Mouse (Mus musculus) forebrain, postnatal 0 days (tissue): ENCODE measurements around the gene Naaladl2. TPM values are rescaled to one million over a fixed set of nuclear protein-coding genes. Genes with fewer than 3 reads are reported as not detected.

Experiments used
- ATAC-seq: fragments of 200-750 bp; cut with Nextera tagmentation; 2 replicates; pipeline ENCODE4 v1.8.0; 2017; ENCODE audit warnings: mild to moderate bottlenecking, moderate library complexity
- DNase-seq: peaks from one replicate; pipeline ENCODE4 v3.0.0-alpha.2; 2015
- H3K27ac ChIP-seq: fragments of 300-500 bp; sonication (generic); 2 replicates; pipeline ENCODE4 v1.5.1; 2014; ENCODE audit warnings: low read depth, mild to moderate bottlenecking, antibody characterized with exemption, low read length, moderate library complexity, mixed read lengths
- H3K27me3 ChIP-seq: fragments of 300-500 bp; sonication (generic); 2 replicates; pipeline ENCODE4 v1.6.1; 2014; ENCODE audit warnings: mild to moderate bottlenecking, low read length, mixed read lengths; ENCODE audit not compliant: insufficient read depth
- H3K36me3 ChIP-seq: fragments of 300-500 bp; sonication (generic); 2 replicates; pipeline ENCODE4 v1.6.1; 2014; ENCODE audit warnings: mild to moderate bottlenecking, moderate library complexity; ENCODE audit not compliant: insufficient read depth
- H3K4me1 ChIP-seq: fragments of 300-500 bp; sonication (generic); 2 replicates; pipeline ENCODE4 v1.6.1; 2014; ENCODE audit warnings: antibody characterized with exemption; ENCODE audit not compliant: insufficient read depth
- H3K4me2 ChIP-seq: fragments of 300-500 bp; sonication (generic); 2 replicates; pipeline ENCODE4 v1.6.1; 2014; ENCODE audit warnings: low read depth, mild to moderate bottlenecking, moderate library complexity
- H3K4me3 ChIP-seq: fragments of 300-500 bp; sonication (generic); 2 replicates; pipeline ENCODE4 v1.5.1; 2014; ENCODE audit warnings: low read depth, low read length, mixed read lengths
- H3K9ac ChIP-seq: fragments of 300-500 bp; sonication (generic); 2 replicates; pipeline ENCODE4 v1.6.1; 2014; ENCODE audit warnings: mild to moderate bottlenecking
- H3K9me3 ChIP-seq: fragments of 300-500 bp; sonication (generic); 2 replicates; pipeline ENCODE4 v1.6.1; 2016; ENCODE audit warnings: low read length
- CTCF ChIP-seq: sonication (generic); IDR thresholded peaks from 2 replicates; pipeline ENCODE4 v1.5.1; 2016; ENCODE audit warnings: antibody characterized with exemption, control low read depth, low read depth
- WGBS: fragments of 180-500 bp; shearing (Covaris S2); extraction: QIAGEN DNeasy Blood & Tissue Kit; methylation state at CpG from one replicate; pipeline ENCODE4 v1.1.7; 2014; 5-methylcytosine and 5-hydroxymethylcytosine counted together
- polyA plus RNA-seq: library from polyadenylated mRNA; unstranded; fragments of >200 nt; fragmentation: Nextera tagmentation; extraction: Ambion mirVana; gene quantifications from 2 replicates; pipeline ENCODE4 v1.2.1, GENCODE M21; 2015
- total RNA-seq: library from RNA; depleted of rRNA; stranded (reverse); fragments of >200 nt; gene quantifications from 2 replicates; pipeline ENCODE4 v1.2.3, GENCODE M21; 2014; rRNA removed

The Naaladl2 gene
- total RNA-seq (0.62 and 1.4 TPM in 2 replicates), polyA plus RNA-seq (0.45 and 0.65 TPM in 2 replicates)

- Histone ChIP-seq H3K9me3 (no peaks in the 10 kb centered on the region), H3K4me2 (peak within 1 kb of the TSS; percentile 75), H3K27ac (peak within 1 kb of the TSS; percentile 83), H3K4me3 (peak within 1 kb of the TSS; percentile 77), H3K9ac (peak within 1 kb of the TSS; percentile 82), H3K27me3 (no peaks in the 10 kb centered on the region), H3K4me1 (0 out of 2 replicates have a peak, but pooled peaks cover 5% of the 10 kb centered on the region), H3K36me3 (no peaks in the 10 kb centered on the region)
- DNase-seq (peak; percentile 79), ATAC-seq (peak; percentile 94)
- under 1% methylated on average over 86 of the region's 93 CpGs for WGBS
- peak; percentile 39 for TF ChIP-seq CTCF
Observed at GRCm38 (mm10) chr3:25143555-25144311, at the start of gene Naaladl2. TSS of gene Naaladl2 (minus strand) at chr3:25144261.

DNA sequence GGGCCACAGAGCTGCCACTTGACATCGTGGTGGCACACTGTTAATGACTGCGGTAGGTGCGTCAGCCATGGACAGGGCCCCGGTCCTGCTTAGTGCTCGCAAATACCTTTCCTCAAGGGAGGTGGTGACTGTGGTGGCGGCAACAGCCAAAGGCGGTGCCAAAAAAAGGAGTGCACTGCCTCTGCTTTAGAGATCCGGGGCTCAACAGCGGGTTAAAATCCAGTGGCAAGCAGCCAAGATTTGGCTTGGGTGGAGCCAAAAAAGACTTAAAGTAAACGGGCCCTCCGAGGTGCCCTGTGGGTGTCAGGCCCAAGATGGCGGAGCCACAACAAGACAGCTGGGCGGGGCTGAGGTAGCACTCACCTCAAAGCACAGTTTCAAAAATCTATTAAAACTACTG is 7.7 kb upstream of the Naaladl2 start:
- no peak for ATAC-seq
- 93% methylated on average over 13 of the region's 13 CpGs for WGBS
- Histone ChIP-seq H3K27ac (no peak overlapping the region), H3K4me2 (no peak overlapping the region), H3K4me1 (no peaks in the 10 kb centered on the region), H3K27me3 (no peaks in the 10 kb centered on the region), H3K9ac (no peak overlapping the region), H3K36me3 (no peaks in the 10 kb centered on the region), H3K4me3 (no peak overlapping the region), H3K9me3 (peaks cover 7% of the 10 kb centered on the region)
- DNase-seq = no peak
- TF ChIP-seq CTCF = no peak

DNA sequence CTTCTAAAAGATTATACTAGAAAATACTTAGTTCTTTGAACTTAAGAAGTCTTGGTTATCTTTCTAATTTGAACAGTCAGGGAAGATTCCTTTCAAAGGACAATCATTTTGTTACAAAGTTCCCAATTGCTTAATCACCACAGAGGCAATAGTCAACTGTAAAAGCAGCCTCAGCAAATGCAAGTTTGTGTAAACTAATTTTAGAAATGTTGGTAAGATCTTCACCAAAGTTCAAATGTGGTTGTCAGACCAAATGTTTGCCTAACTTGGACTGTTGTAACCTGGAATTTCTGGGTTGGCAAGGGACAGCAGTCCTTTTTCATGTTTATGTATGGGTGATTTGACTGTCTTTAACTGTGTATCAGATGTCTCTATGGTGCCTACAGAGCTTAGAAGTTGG is 3.2 kb upstream of the Naaladl2 start:
- ATAC-seq = no peak

GRCm38 (mm10) chr3:25144961-25145697 is 1.1 kb upstream of the Naaladl2 start:
- no peak for ATAC-seq
- 0 out of 2 replicates have a peak, but pooled peaks cover 5% of the 10 kb centered on the region for H3K4me1 ChIP-seq
- H3K4me3 ChIP-seq = no peak overlapping the region
- 3% methylated on average over 8 of the region's 8 CpGs for WGBS
- peak overlapping the region; percentile 75; the same call in 1 of the 2 replicates for H3K4me2 ChIP-seq
- H3K9ac ChIP-seq = no peak overlapping the region
- peak; percentile 55 for DNase-seq
- H3K27me3 ChIP-seq = no peaks in the 10 kb centered on the region
- H3K9me3 ChIP-seq = no peaks in the 10 kb centered on the region
- peak overlapping the region; percentile 83; the same call in 1 of the 2 replicates for H3K27ac ChIP-seq
- no peak for TF ChIP-seq CTCF
- H3K36me3 ChIP-seq = no peaks in the 10 kb centered on the region

More for the DNA sequence above, 3.2 kb upstream of the Naaladl2 start:
- Histone ChIP-seq H3K4me2 (no peak overlapping the region), H3K4me3 (no peak overlapping the region), H3K27ac (no peak overlapping the region), H3K27me3 (no peaks in the 10 kb centered on the region), H3K9me3 (peaks cover 7% of the 10 kb centered on the region), H3K36me3 (no peaks in the 10 kb centered on the region), H3K9ac (no peak overlapping the region), H3K4me1 (0 out of 2 replicates have a peak, but pooled peaks cover 5% of the 10 kb centered on the region)
- no peak for DNase-seq
- no peak for TF ChIP-seq CTCF

DNA sequence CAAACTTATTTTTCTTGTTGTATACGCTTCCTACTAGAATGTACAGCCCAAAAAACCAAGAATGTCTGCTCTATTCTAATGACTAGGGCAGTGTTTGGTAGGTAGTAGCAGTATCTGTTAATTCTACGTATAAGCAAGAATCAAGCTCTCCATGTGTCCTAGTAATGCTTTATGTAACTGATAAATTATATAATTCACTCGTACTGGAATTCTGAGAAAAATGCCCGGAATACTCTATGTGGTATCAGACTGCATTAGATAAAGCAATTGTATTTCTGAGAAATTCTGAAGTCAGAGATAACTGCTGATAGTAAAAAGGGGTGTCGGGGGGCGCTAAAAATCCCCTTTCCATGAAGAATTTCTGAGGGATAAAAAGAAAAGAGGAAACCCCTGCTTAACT is 950 bp downstream of the Naaladl2 start:
- H3K9me3 ChIP-seq = no peaks in the 10 kb centered on the region
- H3K4me1 ChIP-seq = 0 out of 2 replicates have a peak, but pooled peaks cover 5% of the 10 kb centered on the region
- WGBS = 43% methylated on average over 6 of the region's 6 CpGs
- no peaks in the 10 kb centered on the region for H3K27me3 ChIP-seq
- no peak for TF ChIP-seq CTCF
- DNase-seq (peak; percentile 10), ATAC-seq (0 out of 2 replicates have a peak, but pooled peaks have one; percentile 2)
- peak overlapping the region; percentile 83 for H3K27ac ChIP-seq
- peak overlapping the region; percentile 82 for H3K9ac ChIP-seq
- H3K4me2 ChIP-seq = peak overlapping the region; percentile 75
- H3K4me3 ChIP-seq = peak overlapping the region; percentile 77
- H3K36me3 ChIP-seq = no peaks in the 10 kb centered on the region

DNA sequence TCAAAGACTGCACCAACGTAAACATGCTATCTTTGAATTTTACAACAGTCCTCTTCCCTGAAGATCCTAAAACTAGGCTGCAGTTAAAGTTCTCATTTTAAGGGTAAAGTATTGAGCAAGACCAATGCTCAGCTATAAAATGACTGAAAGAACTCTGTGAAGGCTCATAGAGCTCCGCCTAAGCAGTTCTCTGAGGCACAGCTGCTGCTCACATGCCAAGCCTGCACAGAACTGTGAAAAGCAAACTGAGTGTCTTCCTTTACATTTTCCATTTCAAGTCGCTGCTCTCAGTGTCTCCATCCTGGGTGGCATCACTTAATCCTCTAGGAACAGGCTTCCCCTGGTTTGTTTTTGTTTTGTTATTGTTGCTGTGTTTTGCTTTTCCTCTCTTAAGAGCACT is 12.2 kb downstream of the Naaladl2 start:
- DNase-seq (peak; percentile 17), ATAC-seq (no peak)
- Histone ChIP-seq H3K4me2 (no peak overlapping the region), H3K4me3 (no peak overlapping the region), H3K27me3 (no peaks in the 10 kb centered on the region), H3K4me1 (no peaks in the 10 kb centered on the region), H3K9me3 (no peaks in the 10 kb centered on the region), H3K27ac (no peak overlapping the region), H3K36me3 (no peaks in the 10 kb centered on the region), H3K9ac (no peak overlapping the region)
- no peak for TF ChIP-seq CTCF
- WGBS = 44% methylated on average over 3 of the region's 3 CpGs

- H3K27ac ChIP-seq = no peak overlapping the region
- no peaks in the 10 kb centered on the region for H3K4me1 ChIP-seq
- TF ChIP-seq CTCF = no peak
- H3K9ac ChIP-seq = no peak overlapping the region
- H3K27me3 ChIP-seq = no peaks in the 10 kb centered on the region
- ATAC-seq (no peak), DNase-seq (no peak)
- 13% methylated on average over 4 of the region's 4 CpGs for whole genome bisulfite sequencing
- H3K9me3 ChIP-seq = no peaks in the 10 kb centered on the region
- H3K36me3 ChIP-seq = no peaks in the 10 kb centered on the region
- no peak overlapping the region for H3K4me3 ChIP-seq
- no peak overlapping the region for H3K4me2 ChIP-seq
Observed at GRCm38 (mm10) chr3:25127864-25128263, 16.2 kb downstream of the Naaladl2 start.
